Mouse (Mus musculus): ENCODE results near the gene Ccdc85b. TPM values are rescaled to one million over a fixed set of nuclear protein-coding genes. Genes with fewer than 3 reads are reported as not detected.

Gene Ccdc85b
- total RNA-seq, 2 experiments from 2014 or later = 7.8 to 11.9 TPM

GRCm38 (mm10) chr19:5459019-5459418 is 1.3 kb upstream of the Ccdc85b start:
- intact Hi-C loops (cut with DNase I) = no loop called here
- no peak for DNase-seq (ENCODE audit: low spot score)

- intact Hi-C loops (cut with DNase I) = no loop called here
- peak; percentile 95 for DNase-seq (ENCODE audit: low spot score)
These were observed 560 bp downstream of the Ccdc85b start for GRCm38 (mm10) chr19:5456922-5457745.

GRCm38 (mm10) chr19:5456241-5456921 is 1.3 kb downstream of the Ccdc85b start:
- intact Hi-C loops (cut with DNase I) = no loop called here
- DNase-seq (ENCODE audit: low spot score) = peak; percentile 41

GRCm38 (mm10) chr19:5455568-5455967 is 2.1 kb downstream of the Ccdc85b start:
- intact Hi-C loops (cut with DNase I) = no loop called here
- DNase-seq (ENCODE audit: low spot score) = no peak

- intact Hi-C loops (cut with DNase I) = no loop called here
- no peak for DNase-seq (ENCODE audit: low spot score)
These were observed 2.7 kb downstream of the Ccdc85b start for GRCm38 (mm10) chr19:5455037-5455436.

GRCm38 (mm10) chr19:5451766-5452165 is 5.9 kb downstream of the Ccdc85b start:
- no peak for DNase-seq (ENCODE audit: low spot score)
- intact Hi-C loops (cut with DNase I) = no loop called here

GRCm38 (mm10) chr19:5449673-5450072 is 8.0 kb downstream of the Ccdc85b start:
- intact Hi-C loops (cut with DNase I) = no loop called here
- no peak for DNase-seq (ENCODE audit: low spot score)

- intact Hi-C loops (cut with DNase I) = no loop called here
- no peak for DNase-seq (ENCODE audit: low spot score)
These were observed 9.1 kb downstream of the Ccdc85b start for GRCm38 (mm10) chr19:5448354-5449150.

- DNase-seq (ENCODE audit: low spot score) = no peak
- intact Hi-C loops (cut with DNase I) = no loop called here
These were observed 10.0 kb downstream of the Ccdc85b start, which contains the start of gene Fosl1 for GRCm38 (mm10) chr19:5447515-5448353. Gene Fosl1, plus strand, starts transcription at chr19:5447547.

- intact Hi-C loops (cut with DNase I) = no loop called here
These were observed 11.9 kb downstream of the Ccdc85b start for GRCm38 (mm10) chr19:5445747-5446146.

GRCm38 (mm10) chr19:5444954-5445353 is 12.7 kb downstream of the Ccdc85b start:
- no peak for DNase-seq (ENCODE audit: low spot score)
- intact Hi-C loops (cut with DNase I) = no loop called here

More at GRCm38 (mm10) chr19:5445747-5446146, 11.9 kb downstream of the Ccdc85b start:
- no peak for DNase-seq (ENCODE audit: low spot score)

- DNase-seq (ENCODE audit: low spot score) = no peak
- intact Hi-C loops (cut with DNase I) = no loop called here
These were observed 13.3 kb downstream of the Ccdc85b start for GRCm38 (mm10) chr19:5444371-5444908.

GRCm38 (mm10) chr19:5433951-5434350 is 23.7 kb downstream of the Ccdc85b start:
- no peak for DNase-seq (ENCODE audit: low spot score)
- intact Hi-C loops (cut with DNase I) = loop anchor here (1.0 kb wide), 1 partner anchor 53 kb away; no protein-coding TSS in a partner anchor

GRCm38 (mm10) chr19:5432992-5433852 is 24.5 kb downstream of the Ccdc85b start:
- intact Hi-C loops (cut with DNase I) = loop anchor here (1.0 kb wide), 1 partner anchor 54 kb away; no protein-coding TSS in a partner anchor
- no peak for DNase-seq (ENCODE audit: low spot score)

GRCm38 (mm10) chr19:5431911-5432464 is 25.7 kb downstream of the Ccdc85b start:
- intact Hi-C loops (cut with DNase I) = no loop called here
- no peak for DNase-seq (ENCODE audit: low spot score)

GRCm38 (mm10) chr19:5430408-5430807 is 27.3 kb downstream of the Ccdc85b start:
- DNase-seq (ENCODE audit: low spot score) = no peak
- intact Hi-C loops (cut with DNase I) = no loop called here

- intact Hi-C loops (cut with DNase I) = loop anchor here (2.0 kb wide), 1 partner anchor 61 kb away; no protein-coding TSS in a partner anchor
- DNase-seq (ENCODE audit: low spot score) = no peak
These were observed 27.9 kb downstream of the Ccdc85b start for GRCm38 (mm10) chr19:5429806-5430205.

GRCm38 (mm10) chr19:5429219-5429618 is 28.5 kb downstream of the Ccdc85b start:
- no peak for DNase-seq (ENCODE audit: low spot score)
- intact Hi-C loops (cut with DNase I) = loop anchor here (2.0 kb wide), 1 partner anchor 60 kb away; no protein-coding TSS in a partner anchor

Data from heart, postnatal 25 days (tissue).